Mouse (Mus musculus): ENCODE results near the gene Gpr87.

DNA sequence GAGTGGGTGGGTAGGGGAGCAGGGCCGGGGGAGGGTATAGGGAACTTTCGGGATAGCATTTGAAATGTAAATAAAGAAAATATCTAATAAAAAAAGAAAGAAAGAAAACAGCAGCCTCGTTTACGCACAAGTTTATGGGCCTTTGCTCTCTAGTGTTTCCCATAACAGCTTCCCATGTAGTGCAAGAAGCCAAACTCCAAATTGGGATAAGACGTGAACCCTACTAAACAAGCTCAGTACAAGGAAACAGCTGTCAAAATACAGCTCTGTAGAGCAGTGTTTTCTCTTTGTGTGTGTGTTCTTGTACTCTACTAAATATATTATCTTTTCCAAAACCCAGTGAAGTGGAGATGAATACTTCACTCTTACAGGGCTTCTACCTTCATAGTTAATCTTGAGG, 49.7 kb downstream of the Gpr87 start:
- TF ChIP-seq CTCF (IDR thresholded peaks at IDR 0.05; ENCODE audit: borderline replicate concordance, extremely low read depth, insufficient read depth, insufficient read length) (no peak), POLR2A (IDR thresholded peaks at IDR 0.05; ENCODE audit: borderline replicate concordance, extremely low read depth, insufficient read depth, insufficient read length, poor library complexity, severe bottlenecking) (no peak)

All from brain, embryonic 14.5 days (tissue).